Comparison of ENCODE assay signal across 7 mouse cellular contexts in genomic region chr7:98734876-98735275, GRCm38 (mm10). TPM values are rescaled to one million over a fixed set of nuclear protein-coding genes. Genes with fewer than 3 reads are reported as not detected.
A peak's percentile ranks its signal among the peaks of the same experiment; 100 is the strongest.
DNase-seq lines count a peak whose midpoint lies in the region; ATAC-seq and TF ChIP-seq lines count a peak whose summit lies in the region.

No protein-coding gene starts in this region.

- H3K4me2 ChIP-seq in midbrain, embryonic 13.5 days (replicated peaks), result no peak overlapping the region
- no peak overlapping the region for H3K4me2 ChIP-seq in midbrain, embryonic 11.5 days
- H3K4me2 ChIP-seq in intestine, postnatal 0 days (replicated peaks; ENCODE audit: low read depth), result 0 out of 2 replicates have a peak overlapping the region, but pooled peaks have one; percentile 9
- no peak overlapping the region for H3K4me2 ChIP-seq in stomach, embryonic 15.5 days

- 0 out of 2 replicates have a peak, but pooled peaks have one; percentile 30 for ATAC-seq in midbrain, embryonic 13.5 days
- no peak for ATAC-seq in midbrain, embryonic 11.5 days (ENCODE audit: low FRiP score)
- no peak for ATAC-seq in intestine, postnatal 0 days
- peak; percentile 41; the same call in 1 of the 2 replicates for ATAC-seq in stomach, embryonic 15.5 days (ENCODE audit: insufficient read depth, low FRiP score, low read depth)

- DNase-seq in midbrain, embryonic 11.5 days (ENCODE audit: low spot score, missing footprints), result no peak
- peak; percentile 25 to 28 for DNase-seq in cerebellum, postnatal 36 days
- DNase-seq in gastrocnemius, postnatal 25 days, result peak; percentile 46
- DNase-seq in adrenal gland, adult 18-20 months (ENCODE audit: low spot score in 2 of 2), result no peak

- TF ChIP-seq CTCF in intestine, postnatal 0 days (IDR thresholded peaks at IDR 0.05; ENCODE audit: low read depth), result no peak

- H3K4me1 ChIP-seq in midbrain, embryonic 13.5 days (replicated peaks), result peaks cover 14% of the 10 kb centered on the region; the same call in 1 of the 2 replicates
- no peaks in the 10 kb centered on the region for H3K4me1 ChIP-seq in midbrain, embryonic 11.5 days (ENCODE audit: control insufficient read depth, insufficient read depth, low read length)
- 0 out of 2 replicates have a peak, but pooled peaks cover 3% of the 10 kb centered on the region for H3K4me1 ChIP-seq in intestine, postnatal 0 days (replicated peaks; ENCODE audit: control insufficient read depth, insufficient read depth, low read length)
- peaks cover 14% of the 10 kb centered on the region for H3K4me1 ChIP-seq in stomach, embryonic 15.5 days

- no peak overlapping the region for H3K27ac ChIP-seq in midbrain, embryonic 13.5 days
- no peak overlapping the region for H3K27ac ChIP-seq in midbrain, embryonic 11.5 days (ENCODE audit: low read depth, low read length)
- H3K27ac ChIP-seq in intestine, postnatal 0 days (ENCODE audit: low read depth, low read length), result no peak overlapping the region
- H3K27ac ChIP-seq in stomach, embryonic 15.5 days, result no peak overlapping the region

- H3K9ac ChIP-seq in midbrain, embryonic 13.5 days (replicated peaks), result no peak overlapping the region
- H3K9ac ChIP-seq in midbrain, embryonic 11.5 days (ENCODE audit: low read length), result no peak overlapping the region
- no peak overlapping the region for H3K9ac ChIP-seq in intestine, postnatal 0 days (ENCODE audit: low read depth, low read length)
- no peak overlapping the region for H3K9ac ChIP-seq in stomach, embryonic 15.5 days

- H3K27me3 ChIP-seq in midbrain, embryonic 13.5 days, result peaks cover 3% of the 10 kb centered on the region; the same call in 1 of the 2 replicates
- H3K27me3 ChIP-seq in midbrain, embryonic 11.5 days (ENCODE audit: control insufficient read depth, insufficient read depth, low read length), result no peaks in the 10 kb centered on the region
- no peaks in the 10 kb centered on the region for H3K27me3 ChIP-seq in intestine, postnatal 0 days (replicated peaks; ENCODE audit: control insufficient read depth, insufficient read depth, low read length)
- H3K27me3 ChIP-seq in stomach, embryonic 15.5 days (replicated peaks), result no peaks in the 10 kb centered on the region

- WGBS in midbrain, embryonic 13.5 days, result 23% methylated on average over 10 of the region's 10 CpGs
- 28% methylated on average over 10 of the region's 10 CpGs for WGBS in midbrain, embryonic 11.5 days
- 29% methylated on average over 10 of the region's 10 CpGs for WGBS in intestine, postnatal 0 days
- WGBS in stomach, embryonic 15.5 days, result 14% methylated on average over 10 of the region's 10 CpGs

- no peak overlapping the region for H3K4me3 ChIP-seq in midbrain, embryonic 13.5 days (replicated peaks)
- H3K4me3 ChIP-seq in midbrain, embryonic 11.5 days (ENCODE audit: low read depth, low read length), result no peak overlapping the region
- no peak overlapping the region for H3K4me3 ChIP-seq in intestine, postnatal 0 days (ENCODE audit: low read depth, low read length)
- no peak overlapping the region for H3K4me3 ChIP-seq in stomach, embryonic 15.5 days (replicated peaks)

- H3K36me3 ChIP-seq in midbrain, embryonic 13.5 days, result no peaks in the 10 kb centered on the region
- no peaks in the 10 kb centered on the region for H3K36me3 ChIP-seq in midbrain, embryonic 11.5 days (ENCODE audit: control insufficient read depth, insufficient read depth, low read length)
- H3K36me3 ChIP-seq in intestine, postnatal 0 days (ENCODE audit: control insufficient read depth, insufficient read depth), result no peaks in the 10 kb centered on the region
- H3K36me3 ChIP-seq in stomach, embryonic 15.5 days, result no peaks in the 10 kb centered on the region

- no peaks in the 10 kb centered on the region for H3K9me3 ChIP-seq in midbrain, embryonic 13.5 days
- H3K9me3 ChIP-seq in midbrain, embryonic 11.5 days (ENCODE audit: control insufficient read depth, low read length), result no peaks in the 10 kb centered on the region
- H3K9me3 ChIP-seq in intestine, postnatal 0 days (ENCODE audit: control insufficient read depth), result no peaks in the 10 kb centered on the region
- H3K9me3 ChIP-seq in stomach, embryonic 15.5 days, result no peaks in the 10 kb centered on the region

RNA-seq across cellular contexts. Expression of gene Thap12, which starts 32.0 kb away (rescaled TPM):
- polyA plus RNA-seq in midbrain, embryonic 13.5 days (2015; fragmentation: Nextera tagmentation; extraction: Ambion mirVana), result 48.9 and 52.2 TPM in 2 replicates
- 91.3 and 95.2 TPM in 2 replicates for polyA plus RNA-seq in midbrain, embryonic 11.5 days (2014; fragmentation: Nextera tagmentation; extraction: Ambion mirVana)
- 100 to 1,000 TPM in 1 of 2 experiments, 10 to 100 TPM in 1; 80.3 to 106 TPM for total RNA-seq in gastrocnemius, postnatal 25 days (2021)
- 21.8 and 24.6 TPM in 2 replicates for polyA plus RNA-seq in intestine, postnatal 0 days (2015; fragmentation: Nextera tagmentation; extraction: Ambion mirVana)
- polyA plus RNA-seq in stomach, embryonic 15.5 days (2015; fragmentation: Nextera tagmentation; extraction: Ambion mirVana), result 47.2 and 49.5 TPM in 2 replicates
- 10 to 100 TPM; 64.2 to 80.5 TPM for total RNA-seq in adrenal gland, adult 18-20 months (2021)

Comparison
In these comparisons a context has a peak if more than half of its experiments do, and no peak if none do; other contexts are left out.
1. ATAC-seq: peak in midbrain, embryonic 13.5 days (single experiment) and stomach, embryonic 15.5 days (single experiment); none in midbrain, embryonic 11.5 days (single experiment) and intestine, postnatal 0 days (single experiment).
2. DNase-seq: peak in cerebellum, postnatal 36 days (2 of 2) and gastrocnemius, postnatal 25 days (single experiment); none in midbrain, embryonic 11.5 days (single experiment) and adrenal gland, adult 18-20 months (0 of 2).